Mouse (Mus musculus): ENCODE measurements at regions not wholly inside any gene's neighbourhood (a gene's known extent, or its start where the extent isn't known, plus 50 kb on each side); places are given as distances from the start of the nearest gene placed in this dataset.

DNA sequence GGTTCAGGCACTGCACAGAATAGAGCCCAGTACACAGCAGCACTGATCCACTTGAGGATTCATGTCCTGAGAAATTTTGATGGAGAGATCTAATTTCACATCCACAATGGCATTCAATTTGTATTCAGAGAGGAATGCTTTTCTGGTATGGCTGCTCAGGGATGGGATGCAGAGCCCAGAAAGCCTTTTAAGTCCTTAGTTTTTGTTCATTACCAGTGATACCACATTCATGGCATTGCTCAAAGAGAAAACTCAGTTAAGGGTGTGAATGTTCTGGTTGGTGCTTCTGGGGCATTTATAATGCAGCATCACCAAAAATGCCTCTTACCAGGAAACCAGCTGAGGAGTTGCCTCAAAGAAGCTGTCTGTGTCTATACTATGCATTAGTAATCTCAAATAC, 151.5 kb upstream of the Mmadhc start:
- Histone ChIP-seq H3K27me3 (ENCODE audit: insufficient read depth, low read length) (no peaks in the 10 kb centered on the region), H3K9me3 (replicated peaks; ENCODE audit: low read length) (no peaks in the 10 kb centered on the region), H3K9ac (ENCODE audit: low read depth, low read length) (no peak overlapping the region), H3K4me2 (ENCODE audit: low read length) (no peak overlapping the region), H3K27ac (no peak overlapping the region), H3K36me3 (ENCODE audit: insufficient read depth, low read length) (no peaks in the 10 kb centered on the region), H3K4me3 (replicated peaks; ENCODE audit: low read depth, low read length) (no peak overlapping the region), H3K4me1 (replicated peaks; ENCODE audit: insufficient read depth, low read length) (no peaks in the 10 kb centered on the region)
- DNase-seq (ENCODE audit: low spot score) (no peak), ATAC-seq (replicated peaks; ENCODE audit: low FRiP score, low read depth) (no peak)
- no peak for TF ChIP-seq CTCF (IDR thresholded peaks at IDR 0.05; ENCODE audit: low read depth)

DNA sequence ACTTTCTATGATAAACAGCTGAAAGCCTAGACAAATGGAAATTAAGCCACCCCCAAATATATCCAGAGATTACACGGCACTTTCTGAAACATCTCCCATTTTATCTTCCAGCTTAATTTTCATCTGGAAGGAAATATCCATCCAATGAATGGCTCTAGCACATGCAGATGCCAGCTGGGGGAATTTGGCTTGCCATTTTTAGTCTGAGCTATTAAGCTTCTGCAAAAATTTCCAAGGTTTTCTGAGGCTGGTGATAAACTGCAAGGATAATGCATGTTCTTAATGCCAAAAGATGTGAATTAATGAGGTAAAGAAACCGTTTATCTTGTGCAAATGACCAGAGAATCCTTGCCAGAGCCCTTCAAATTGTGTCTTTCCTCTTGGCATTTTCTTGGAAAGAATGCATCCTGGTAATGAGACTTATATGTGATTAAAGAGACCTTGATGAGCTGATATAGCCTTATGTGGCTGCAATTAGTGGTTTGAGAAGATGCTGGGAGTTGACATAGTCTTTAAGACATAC, 149.4 kb upstream of the Mmadhc start:
- H3K27ac ChIP-seq: no peak overlapping the region
- TF ChIP-seq CTCF (IDR thresholded peaks at IDR 0.05; ENCODE audit: low read depth): no peak
- no peaks in the 10 kb centered on the region for H3K9me3 ChIP-seq (replicated peaks; ENCODE audit: low read length)
- no peaks in the 10 kb centered on the region for H3K36me3 ChIP-seq (ENCODE audit: insufficient read depth, low read length)
- no peak for ATAC-seq (replicated peaks; ENCODE audit: low FRiP score, low read depth)
- H3K4me1 ChIP-seq (replicated peaks; ENCODE audit: insufficient read depth, low read length): no peaks in the 10 kb centered on the region
- no peak overlapping the region for H3K4me2 ChIP-seq (ENCODE audit: low read length)
- no peak for DNase-seq (ENCODE audit: low spot score)
- WGBS: 65% methylated on average over 2 of the region's 2 CpGs
- no peak overlapping the region for H3K4me3 ChIP-seq (replicated peaks; ENCODE audit: low read depth, low read length)
- no peak overlapping the region for H3K9ac ChIP-seq (ENCODE audit: low read depth, low read length)
- no peaks in the 10 kb centered on the region for H3K27me3 ChIP-seq (ENCODE audit: insufficient read depth, low read length)

DNA sequence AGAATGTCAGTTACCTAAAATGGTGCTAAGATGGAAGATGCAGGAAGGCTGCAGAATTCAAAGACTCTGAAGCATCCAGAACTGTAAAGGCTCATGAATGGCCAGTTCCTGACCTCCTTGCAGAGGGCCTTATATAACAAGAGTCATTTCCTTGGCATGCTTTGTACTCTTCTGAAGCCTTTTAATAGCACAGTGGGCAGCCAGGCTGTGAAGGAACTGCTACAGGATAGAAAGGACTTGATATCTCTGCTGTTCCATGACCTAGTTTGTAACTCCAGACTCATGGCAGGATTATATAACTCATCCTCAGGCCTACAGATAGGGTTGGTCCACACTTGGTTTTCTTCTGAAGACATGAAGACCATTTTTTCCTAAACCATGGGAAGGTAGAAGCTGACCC, 143.7 kb upstream of the Mmadhc start:
- TF ChIP-seq CTCF (IDR thresholded peaks at IDR 0.05; ENCODE audit: low read depth): no peak
- H3K36me3 ChIP-seq (ENCODE audit: insufficient read depth, low read length): no peaks in the 10 kb centered on the region
- ATAC-seq (replicated peaks; ENCODE audit: low FRiP score, low read depth): no peak
- no peaks in the 10 kb centered on the region for H3K9me3 ChIP-seq (replicated peaks; ENCODE audit: low read length)
- H3K4me3 ChIP-seq (replicated peaks; ENCODE audit: low read depth, low read length): no peak overlapping the region
- no peak overlapping the region for H3K4me2 ChIP-seq (ENCODE audit: low read length)
- H3K27me3 ChIP-seq (ENCODE audit: insufficient read depth, low read length): no peaks in the 10 kb centered on the region
- H3K4me1 ChIP-seq (replicated peaks; ENCODE audit: insufficient read depth, low read length): no peaks in the 10 kb centered on the region
- H3K27ac ChIP-seq: no peak overlapping the region
- no peak overlapping the region for H3K9ac ChIP-seq (ENCODE audit: low read depth, low read length)
- DNase-seq (ENCODE audit: low spot score): no peak

DNA sequence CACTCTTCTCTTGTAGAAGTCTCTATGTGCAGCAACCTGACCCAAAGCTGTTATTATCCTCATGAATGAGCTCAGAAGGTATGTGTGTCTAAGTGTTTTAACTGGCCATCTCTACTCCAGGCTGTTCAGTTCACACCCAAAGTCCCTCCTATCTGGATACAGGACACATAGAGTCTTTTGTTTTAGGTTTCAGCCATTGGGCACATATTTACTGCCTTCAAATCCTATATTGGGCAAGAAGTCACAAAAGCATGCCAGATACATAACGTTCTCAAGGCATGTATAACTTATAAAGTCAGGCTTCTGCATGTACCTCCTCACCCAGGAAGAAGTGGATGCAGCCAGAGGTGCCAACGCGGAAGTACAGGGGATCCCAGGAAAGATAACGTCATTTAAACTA, 136.6 kb upstream of the Mmadhc start:
- Histone ChIP-seq H3K36me3 (ENCODE audit: insufficient read depth, low read length) (no peaks in the 10 kb centered on the region), H3K4me1 (replicated peaks; ENCODE audit: insufficient read depth, low read length) (no peaks in the 10 kb centered on the region), H3K9me3 (replicated peaks; ENCODE audit: low read length) (no peaks in the 10 kb centered on the region), H3K27me3 (ENCODE audit: insufficient read depth, low read length) (no peaks in the 10 kb centered on the region), H3K27ac (no peak overlapping the region), H3K4me3 (replicated peaks; ENCODE audit: low read depth, low read length) (no peak overlapping the region), H3K9ac (ENCODE audit: low read depth, low read length) (no peak overlapping the region), H3K4me2 (ENCODE audit: low read length) (no peak overlapping the region)
- ATAC-seq (replicated peaks; ENCODE audit: low FRiP score, low read depth) (no peak), DNase-seq (ENCODE audit: low spot score) (no peak)
- no peak for TF ChIP-seq CTCF (IDR thresholded peaks at IDR 0.05; ENCODE audit: low read depth)
- 90% methylated on average over 4 of the region's 4 CpGs for WGBS

DNA sequence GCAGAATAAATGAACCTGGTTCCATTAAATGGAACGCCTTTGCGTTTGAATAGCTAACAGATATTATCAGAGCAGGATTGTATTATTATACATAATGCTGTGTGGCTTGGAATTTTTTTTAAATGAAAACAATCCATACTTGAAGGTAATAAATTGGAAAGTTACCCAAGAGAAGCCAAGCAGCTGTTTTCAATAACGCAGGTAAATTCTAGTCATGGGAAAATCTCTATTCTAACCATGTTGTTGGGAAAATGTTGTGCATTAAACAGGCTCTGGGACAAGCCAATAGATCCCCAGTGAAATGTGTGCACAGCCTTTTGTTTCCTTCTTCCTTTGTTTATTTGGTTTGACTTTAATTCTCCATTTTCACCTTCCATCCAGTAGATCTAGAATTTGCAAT, 128.6 kb upstream of the Mmadhc start:
- Histone ChIP-seq H3K9ac (ENCODE audit: low read depth, low read length) (no peak overlapping the region), H3K27me3 (ENCODE audit: insufficient read depth, low read length) (no peaks in the 10 kb centered on the region)
- WGBS: 80% methylated on average over 3 of the region's 3 CpGs

DNA sequence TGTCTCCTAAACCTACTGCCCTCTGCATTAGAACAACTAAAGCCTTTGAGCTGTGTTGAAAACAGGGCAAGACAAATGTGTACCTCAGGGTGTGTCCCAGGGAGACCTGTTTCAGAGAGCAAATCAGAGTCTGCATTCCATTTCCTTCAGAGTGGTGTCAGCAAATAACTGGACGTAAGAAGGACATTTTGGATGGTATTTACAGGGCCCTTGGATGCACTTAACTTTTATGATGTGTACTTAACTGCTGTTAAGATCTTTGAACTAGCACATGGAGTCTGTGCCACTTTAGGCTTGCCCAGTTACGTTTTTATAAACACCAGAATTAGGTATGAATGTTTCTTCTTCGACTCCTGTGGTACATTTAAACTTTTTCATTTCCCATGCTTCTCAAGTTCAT, 123.0 kb upstream of the Mmadhc start:
- ATAC-seq (replicated peaks; ENCODE audit: low FRiP score, low read depth) (no peak), DNase-seq (ENCODE audit: low spot score) (no peak)
- Histone ChIP-seq H3K36me3 (ENCODE audit: insufficient read depth, low read length) (no peaks in the 10 kb centered on the region), H3K27ac (no peak overlapping the region), H3K9me3 (replicated peaks; ENCODE audit: low read length) (no peaks in the 10 kb centered on the region), H3K9ac (ENCODE audit: low read depth, low read length) (no peak overlapping the region), H3K4me1 (replicated peaks; ENCODE audit: insufficient read depth, low read length) (no peaks in the 10 kb centered on the region), H3K27me3 (ENCODE audit: insufficient read depth, low read length) (no peaks in the 10 kb centered on the region), H3K4me2 (ENCODE audit: low read length) (no peak overlapping the region), H3K4me3 (replicated peaks; ENCODE audit: low read depth, low read length) (no peak overlapping the region)
- no peak for TF ChIP-seq CTCF (IDR thresholded peaks at IDR 0.05; ENCODE audit: low read depth)
- 27% methylated on average over 3 of the region's 3 CpGs for WGBS

More for the DNA sequence above, 128.6 kb upstream of the Mmadhc start:
- ATAC-seq (replicated peaks; ENCODE audit: low FRiP score, low read depth): no peak
- no peaks in the 10 kb centered on the region for H3K9me3 ChIP-seq (replicated peaks; ENCODE audit: low read length)
- no peak overlapping the region for H3K27ac ChIP-seq
- DNase-seq (ENCODE audit: low spot score): no peak
- no peak for TF ChIP-seq CTCF (IDR thresholded peaks at IDR 0.05; ENCODE audit: low read depth)
- H3K36me3 ChIP-seq (ENCODE audit: insufficient read depth, low read length): no peaks in the 10 kb centered on the region
- H3K4me3 ChIP-seq (replicated peaks; ENCODE audit: low read depth, low read length): no peak overlapping the region
- no peak overlapping the region for H3K4me2 ChIP-seq (ENCODE audit: low read length)
- no peaks in the 10 kb centered on the region for H3K4me1 ChIP-seq (replicated peaks; ENCODE audit: insufficient read depth, low read length)

DNA sequence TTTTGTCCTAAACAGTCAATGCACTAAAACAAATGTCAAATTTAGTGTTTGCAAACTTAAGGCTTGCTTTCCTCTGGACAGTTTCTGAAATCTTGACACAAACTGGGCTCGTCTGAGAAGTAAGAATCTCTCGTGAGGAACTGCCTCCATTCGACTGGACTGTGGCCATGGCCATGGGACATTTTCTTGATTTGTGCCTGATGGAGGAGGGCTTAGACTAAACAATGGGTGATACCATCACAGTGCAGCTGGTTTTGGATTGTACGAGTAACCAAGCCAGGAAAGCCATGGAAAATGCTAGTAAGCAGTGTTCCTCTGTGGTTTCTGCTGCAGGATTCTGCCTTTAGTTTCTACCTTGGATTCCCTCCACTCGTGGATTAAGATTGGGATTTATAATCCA, 121.0 kb upstream of the Mmadhc start:
- 82% methylated on average over 5 of the region's 5 CpGs for WGBS
- Histone ChIP-seq H3K9ac (ENCODE audit: low read depth, low read length) (no peak overlapping the region), H3K4me1 (replicated peaks; ENCODE audit: insufficient read depth, low read length) (no peaks in the 10 kb centered on the region), H3K36me3 (ENCODE audit: insufficient read depth, low read length) (no peaks in the 10 kb centered on the region), H3K4me3 (replicated peaks; ENCODE audit: low read depth, low read length) (no peak overlapping the region), H3K9me3 (replicated peaks; ENCODE audit: low read length) (no peaks in the 10 kb centered on the region), H3K27me3 (ENCODE audit: insufficient read depth, low read length) (no peaks in the 10 kb centered on the region), H3K27ac (no peak overlapping the region), H3K4me2 (ENCODE audit: low read length) (no peak overlapping the region)
- no peak for TF ChIP-seq CTCF (IDR thresholded peaks at IDR 0.05; ENCODE audit: low read depth)
- ATAC-seq (replicated peaks; ENCODE audit: low FRiP score, low read depth): no peak
- no peak for DNase-seq (ENCODE audit: low spot score)

Measured in kidney, postnatal 0 days (tissue).